Mouse (Mus musculus): ENCODE measurements at regions not wholly inside any gene's neighbourhood (a gene's known extent, or its start where the extent isn't known, plus 50 kb on each side); places are given as distances from the start of the nearest gene placed in this dataset.

DNA sequence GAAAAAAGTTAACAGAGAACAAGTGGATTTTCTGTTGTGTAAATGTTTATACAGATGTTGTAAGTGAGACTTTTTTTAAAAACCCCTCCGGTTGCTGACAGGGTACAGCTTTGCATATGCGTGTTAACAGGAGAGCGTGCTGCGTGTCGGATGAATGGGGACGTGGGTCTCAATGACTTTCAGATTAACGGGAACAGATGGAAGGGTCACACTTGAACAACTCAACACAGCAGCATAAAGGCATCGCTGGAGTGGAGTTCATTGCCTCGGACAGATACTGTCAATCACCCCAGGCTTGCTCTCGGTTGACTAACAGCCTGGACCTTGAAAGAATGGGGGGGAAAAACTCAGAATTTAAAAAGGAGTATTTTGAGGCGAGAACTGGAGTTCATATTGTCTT, 50.3 kb upstream of the Dbx1 start:
- Histone ChIP-seq H3K4me3 (ENCODE audit: low read depth, low read length) (no peak overlapping the region), H3K9ac (ENCODE audit: low read length) (no peak overlapping the region), H3K4me1 (ENCODE audit: control insufficient read depth, insufficient read depth, low read length) (no peaks in the 10 kb centered on the region), H3K36me3 (ENCODE audit: control insufficient read depth, insufficient read depth, low read length) (no peaks in the 10 kb centered on the region), H3K9me3 (ENCODE audit: control insufficient read depth, low read length) (no peaks in the 10 kb centered on the region), H3K4me2 (ENCODE audit: low read depth) (no peak overlapping the region), H3K27me3 (ENCODE audit: control insufficient read depth, insufficient read depth, low read length) (peaks cover 92% of the 10 kb centered on the region), H3K27ac (ENCODE audit: low read depth, low read length) (no peak overlapping the region)
- DNase-seq (ENCODE audit: low spot score) (peak; percentile 44), ATAC-seq (ENCODE audit: insufficient read depth, low FRiP score, low TSS enrichment) (peak; percentile 35; the same call in 1 of the 2 replicates)
- 16% methylated on average over 11 of the region's 11 CpGs for WGBS

Data from neural tube, embryonic 11.5 days (tissue).